Mouse (Mus musculus) liver, adult 2 months (tissue): ENCODE data around the gene Gm4491.
A peak's percentile ranks its signal among the peaks of the same experiment; 100 is the strongest.
"Not testable (repeated sequence)": the region's sequence is repeated elsewhere in the genome, so short reads cannot be mapped to it uniquely, and the experiment has no call there.

Source experiments
- CTCF ChIP-seq: fragments of 200-500 bp; IDR thresholded peaks from 2 replicates; pipeline ENCODE4 v1.5.1; 2011; ENCODE audit warnings: low read depth, low read length, control low read depth
- POLR2A ChIP-seq: fragments of 200-500 bp; IDR thresholded peaks from 2 replicates; pipeline ENCODE4 v1.6.1; 2011; ENCODE audit warnings: low read length, control low read depth; ENCODE audit not compliant: insufficient read depth; ENCODE audit errors: extremely low read depth

GRCm38 (mm10) chr14:57069906-57070305, 45.8 kb downstream of the Gm4491 start:
- TF ChIP-seq POLR2A, result not testable (repeated sequence)
- TF ChIP-seq CTCF, result peak; percentile 26; the same call in 1 of the 2 replicates
